Mouse (Mus musculus) MEL (cell line): ENCODE data around the gene Dhcr24.

Experiments
- CHD2 ChIP-seq: IDR thresholded peaks from 2 replicates; pipeline ENCODE4 v1.6.1; 2011; ENCODE audit warnings: low read length, improper control_type of control experiment
- E2F4 ChIP-seq: IDR thresholded peaks from 2 replicates; pipeline ENCODE4 v1.6.1; 2011; ENCODE audit warnings: low read depth, low read length, improper control_type of control experiment, borderline replicate concordance
- GATA1 ChIP-seq: IDR thresholded peaks from 2 replicates; pipeline ENCODE4 v1.6.1; 2011; ENCODE audit warnings: low read depth, low read length, improper control_type of control experiment
- POLR2A ChIP-seq, 2 experiments: IDR thresholded peaks; 2 replicates each; pipeline ENCODE4 v1.6.1; 2011 to 2012; ENCODE audit warnings: low read length in 2 of 2, mild to moderate bottlenecking in 2 of 2, control low read depth in 1 of 2, improper control_type of control experiment in 1 of 2, low read depth in 1 of 2, moderate library complexity in 1 of 2; ENCODE audit not compliant: control insufficient read depth in 1 of 2, insufficient read depth in 1 of 2, poor library complexity in 1 of 2
- POLR2AphosphoS2 ChIP-seq: IDR thresholded peaks from 2 replicates; pipeline ENCODE4 v1.6.1; 2011; ENCODE audit warnings: low read length, improper control_type of control experiment
- TCF12 ChIP-seq: IDR thresholded peaks from 2 replicates; pipeline ENCODE4 v1.6.1; 2014; ENCODE audit warnings: low read depth, mild to moderate bottlenecking, inconsistent platforms, low read length, improper control_type of control experiment, moderate library complexity
- UBTF ChIP-seq: IDR thresholded peaks from 2 replicates; pipeline ENCODE4 v1.6.1; 2012; ENCODE audit warnings: low read depth, mild to moderate bottlenecking, inconsistent platforms, low read length, improper control_type of control experiment, moderate library complexity, borderline replicate concordance; ENCODE audit not compliant: insufficient read depth
- USF1 ChIP-seq: IDR thresholded peaks from 2 replicates; pipeline ENCODE4 v1.6.1; 2014; ENCODE audit warnings: low read depth, mild to moderate bottlenecking, inconsistent platforms, low read length, improper control_type of control experiment, moderate library complexity

- no peak for TF ChIP-seq USF1
- TF ChIP-seq GATA1 = no peak
- no peak for TF ChIP-seq UBTF
- TF ChIP-seq E2F4 = no peak
- no peak for TF ChIP-seq POLR2A (IDR thresholded peaks at IDR 0.05; ENCODE audit: control insufficient read depth in 1 of 2, insufficient read depth in 1 of 2, low read depth in 1 of 2, low read length in 2 of 2, poor library complexity in 1 of 2)
- TF ChIP-seq TCF12 = no peak
- TF ChIP-seq CHD2 = no peak
- TF ChIP-seq POLR2AphosphoS2 = no peak
These were observed 52.3 kb downstream of the Dhcr24 start for GRCm38 (mm10) chr4:106613105-106613504.
